Mouse (Mus musculus) lung, embryonic 15.5 days (tissue): ENCODE data around the gene Epor. TPM values are rescaled to one million over a fixed set of nuclear protein-coding genes. Genes with fewer than 3 reads are reported as not detected.

Experiments used
- ATAC-seq: fragments of 200-750 bp; cut with Nextera tagmentation; 2 replicates; pipeline ENCODE4 v1.8.0; 2017; ENCODE audit warnings: moderate number of reproducible peaks, borderline replicate concordance; ENCODE audit not compliant: low FRiP score, low TSS enrichment; ENCODE audit errors: extremely low read depth
- H3K27ac ChIP-seq: fragments of 300-500 bp; sonication (generic); 2 replicates; pipeline ENCODE4 v1.5.1; 2015; ENCODE audit warnings: moderate library complexity, mild to moderate bottlenecking, inconsistent platforms
- H3K27me3 ChIP-seq: fragments of 300-500 bp; sonication (generic); 2 replicates; pipeline ENCODE4 v1.6.1; 2015; ENCODE audit warnings: inconsistent platforms
- H3K36me3 ChIP-seq: fragments of 300-500 bp; sonication (generic); 2 replicates; pipeline ENCODE4 v1.6.1; 2015; ENCODE audit warnings: inconsistent platforms
- H3K4me1 ChIP-seq: fragments of 300-500 bp; sonication (generic); 2 replicates; pipeline ENCODE4 v1.6.1; 2015; ENCODE audit warnings: inconsistent platforms
- H3K4me2 ChIP-seq: fragments of 300-500 bp; sonication (generic); 2 replicates; pipeline ENCODE4 v1.6.1; 2015; ENCODE audit warnings: inconsistent platforms, mild to moderate bottlenecking, moderate library complexity
- H3K4me3 ChIP-seq: fragments of 300-500 bp; sonication (generic); 2 replicates; pipeline ENCODE4 v1.5.1; 2015; ENCODE audit warnings: mild to moderate bottlenecking, inconsistent platforms
- H3K9ac ChIP-seq: fragments of 300-500 bp; sonication (generic); 2 replicates; pipeline ENCODE4 v1.6.1; 2015; ENCODE audit warnings: inconsistent platforms
- H3K9me3 ChIP-seq: fragments of 300-500 bp; sonication (generic); 2 replicates; pipeline ENCODE4 v1.6.1; 2016; ENCODE audit warnings: inconsistent platforms
- WGBS: fragments of 180-500 bp; shearing (Covaris S2); methylation state at CpG from one replicate; pipeline ENCODE4 v1.1.7; 2015; 5-methylcytosine and 5-hydroxymethylcytosine counted together
- polyA plus RNA-seq: library from polyadenylated mRNA; unstranded; fragments of >200 nt; fragmentation: Nextera tagmentation; extraction: Ambion mirVana; gene quantifications from 2 replicates; pipeline ENCODE4 v1.2.1, GENCODE M21; 2015

Gene Epor
- polyA plus RNA-seq, 1 experiment from 2014 or later, result 6.8 TPM

DNA sequence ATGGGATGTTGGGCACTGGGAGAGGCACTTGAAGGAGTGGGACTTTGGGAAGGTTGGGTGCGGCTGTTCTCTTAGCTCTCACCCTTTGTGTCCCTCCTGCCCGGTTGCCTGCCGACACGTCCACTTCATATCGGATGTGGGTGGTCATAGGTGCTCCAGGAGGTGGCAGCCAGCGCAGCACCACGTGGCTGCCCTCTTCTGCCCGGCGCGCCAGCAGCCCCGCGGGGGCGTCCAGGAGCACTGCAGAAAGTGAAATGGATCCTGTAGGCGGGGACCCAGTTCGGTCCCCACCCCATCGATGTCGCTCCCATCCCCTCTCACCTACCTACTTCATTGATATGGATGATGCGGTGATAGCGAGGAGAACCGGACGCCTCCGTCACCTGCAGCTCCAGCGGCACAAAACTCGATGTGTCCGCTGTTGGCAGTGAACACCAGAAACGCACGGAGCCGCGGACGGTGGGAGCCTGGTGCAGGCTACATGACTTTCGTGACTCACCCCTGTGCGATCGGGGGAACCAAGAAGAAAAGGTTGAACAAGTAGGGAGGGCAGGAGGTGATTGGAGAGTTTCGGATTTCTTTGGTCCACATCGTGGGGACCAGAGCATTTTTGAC is 1.8 kb downstream of the Epor start:
- WGBS, result 1% methylated on average over 35 of the region's 35 CpGs
- no peak for ATAC-seq
- H3K9ac ChIP-seq, result peak overlapping the region; percentile 43; the same call in 1 of the 2 replicates
- peak overlapping the region; percentile 47 for H3K4me3 ChIP-seq
- no peaks in the 10 kb centered on the region for H3K9me3 ChIP-seq
- no peaks in the 10 kb centered on the region for H3K36me3 ChIP-seq
- peaks cover 35% of the 10 kb centered on the region for H3K27me3 ChIP-seq
- peaks cover 38% of the 10 kb centered on the region for H3K4me1 ChIP-seq
- no peak overlapping the region for H3K27ac ChIP-seq
- peak overlapping the region; percentile 84 for H3K4me2 ChIP-seq

DNA sequence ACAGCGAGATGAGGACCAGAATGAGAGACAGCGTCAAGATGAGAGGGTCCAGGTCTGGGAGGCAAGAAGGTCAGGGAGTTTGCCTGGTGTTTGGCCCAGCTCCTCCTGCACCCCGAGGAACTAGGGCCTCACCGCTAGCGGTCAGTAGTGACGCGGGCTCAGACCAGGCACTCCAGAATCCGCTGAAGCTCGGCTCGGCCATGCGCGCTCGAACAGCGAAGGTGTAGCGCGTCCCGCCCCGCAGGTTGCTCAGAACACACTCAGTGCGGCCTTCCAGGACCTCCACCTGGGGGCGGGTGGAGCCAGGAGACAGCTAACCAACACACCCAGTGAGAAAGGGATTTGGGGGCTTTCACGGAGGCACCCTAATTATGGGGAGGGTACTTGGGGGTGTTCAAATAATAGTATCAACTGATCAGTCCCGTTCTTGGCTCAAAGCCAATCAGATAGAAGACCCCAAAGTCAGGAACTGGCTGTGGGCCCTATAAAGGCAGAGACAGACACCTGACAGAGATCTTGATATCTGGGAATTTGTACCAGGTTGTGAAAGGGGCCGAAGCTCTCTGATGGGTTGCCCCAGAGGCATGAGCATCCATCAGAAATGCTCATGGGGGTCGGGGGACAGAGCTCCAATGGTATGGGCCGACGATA is 2.6 kb downstream of the Epor start:
- H3K36me3 ChIP-seq, result no peaks in the 10 kb centered on the region
- peaks cover 35% of the 10 kb centered on the region for H3K27me3 ChIP-seq
- peaks cover 42% of the 10 kb centered on the region for H3K4me1 ChIP-seq
- peak overlapping the region; percentile 43; the same call in 1 of the 2 replicates for H3K9ac ChIP-seq
- H3K4me2 ChIP-seq, result peak overlapping the region; percentile 84
- 0 out of 2 replicates have a peak overlapping the region, but pooled peaks have one; percentile 12 for H3K27ac ChIP-seq
- H3K4me3 ChIP-seq, result peak overlapping the region; percentile 47; the same call in 1 of the 2 replicates
- ATAC-seq, result no peak
- no peaks in the 10 kb centered on the region for H3K9me3 ChIP-seq
- 14% methylated on average over 26 of the region's 26 CpGs for WGBS

GRCm38 (mm10) chr9:21960135-21960534 is 3.2 kb downstream of the Epor start:
- no peak overlapping the region for H3K9ac ChIP-seq
- WGBS, result 43% methylated on average over 9 of the region's 9 CpGs
- no peak for ATAC-seq

DNA sequence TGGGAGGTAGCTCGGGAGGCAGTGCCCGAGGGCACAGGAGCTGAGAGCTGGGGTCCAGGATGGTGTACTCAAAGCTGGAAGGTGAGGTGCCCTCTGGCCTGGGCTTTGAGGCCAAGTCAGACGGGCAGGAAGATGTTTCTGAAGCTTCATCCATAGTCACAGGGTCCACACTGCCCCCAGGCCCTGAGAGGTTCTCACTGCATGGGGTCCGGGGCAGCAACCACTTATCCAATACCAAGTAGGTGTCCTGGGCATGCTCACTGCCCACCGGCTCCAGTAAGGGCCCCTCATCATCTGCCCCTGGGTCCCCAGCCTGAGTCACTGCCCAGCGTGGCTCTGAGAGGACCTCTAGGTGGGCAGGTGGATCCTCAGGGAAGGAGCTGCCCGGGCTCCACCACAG is 4.1 kb downstream of the Epor start:
- 76% methylated on average over 7 of the region's 7 CpGs for WGBS
- Histone ChIP-seq H3K4me3 (no peak overlapping the region), H3K27ac (no peak overlapping the region), H3K9ac (no peak overlapping the region), H3K36me3 (no peaks in the 10 kb centered on the region), H3K9me3 (no peaks in the 10 kb centered on the region), H3K27me3 (peaks cover 35% of the 10 kb centered on the region), H3K4me1 (peaks cover 46% of the 10 kb centered on the region), H3K4me2 (no peak overlapping the region)
- no peak for ATAC-seq

More at GRCm38 (mm10) chr9:21960135-21960534, 3.2 kb downstream of the Epor start:
- Histone ChIP-seq H3K27me3 (peaks cover 35% of the 10 kb centered on the region), H3K4me2 (peak overlapping the region; percentile 84), H3K9me3 (no peaks in the 10 kb centered on the region), H3K27ac (0 out of 2 replicates have a peak overlapping the region, but pooled peaks have one; percentile 12), H3K36me3 (no peaks in the 10 kb centered on the region), H3K4me3 (no peak overlapping the region), H3K4me1 (peaks cover 42% of the 10 kb centered on the region)

- WGBS, result 76% methylated on average over 5 of the region's 5 CpGs
- ATAC-seq, result no peak
- H3K4me2 ChIP-seq, result no peak overlapping the region
- peaks cover 35% of the 10 kb centered on the region for H3K27me3 ChIP-seq
- H3K4me3 ChIP-seq, result no peak overlapping the region
- no peak overlapping the region for H3K9ac ChIP-seq
- peaks cover 43% of the 10 kb centered on the region for H3K4me1 ChIP-seq
- no peak overlapping the region for H3K27ac ChIP-seq
- no peaks in the 10 kb centered on the region for H3K9me3 ChIP-seq
- no peaks in the 10 kb centered on the region for H3K36me3 ChIP-seq
Measured at GRCm38 (mm10) chr9:21958372-21958771, 4.9 kb downstream of the Epor start.

DNA sequence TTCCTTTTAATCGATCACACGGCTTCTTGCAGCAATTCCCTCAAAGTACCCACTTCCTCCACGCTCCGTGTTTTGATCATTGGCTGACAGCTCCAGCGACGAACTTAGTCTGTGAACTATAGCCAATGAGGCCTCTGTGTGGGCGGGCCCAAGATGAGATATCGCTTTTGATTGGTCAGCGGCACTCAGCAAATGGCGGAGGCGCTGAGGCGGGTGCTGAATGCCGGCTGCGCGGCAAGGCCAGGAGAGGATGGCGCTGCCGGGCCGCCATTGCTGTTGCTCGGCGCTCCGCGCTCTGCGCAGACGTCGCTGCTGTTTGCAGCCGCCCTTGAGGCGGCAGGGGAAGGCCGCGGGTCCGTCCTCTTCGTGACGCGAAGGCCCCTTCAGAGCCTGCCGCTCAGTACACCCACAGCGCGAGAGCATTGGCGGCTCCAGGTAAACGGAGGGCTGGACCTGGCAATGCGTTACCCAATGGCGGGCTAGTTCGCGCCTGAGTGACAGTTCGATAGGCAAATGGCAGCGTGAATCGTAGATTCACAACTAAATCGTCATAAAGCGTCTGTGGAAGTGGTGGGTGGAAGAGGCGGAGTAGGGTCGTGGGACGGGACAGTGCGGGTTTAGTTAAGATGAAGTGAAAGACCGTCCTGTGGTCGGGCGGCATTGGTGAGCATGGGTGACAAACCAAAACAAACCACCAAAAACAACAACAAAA is 7.6 kb downstream of the Epor start, which contains the start of gene Swsap1:
Swsap1 (plus strand) TSS at position 186 of the 712 bp plus-strand sequence.
- Histone ChIP-seq H3K27me3 (peaks cover 9% of the 10 kb centered on the region), H3K4me1 (peaks cover 17% of the 10 kb centered on the region), H3K4me2 (peak within 1 kb of the TSS; percentile 76), H3K4me3 (peak within 1 kb of the TSS; percentile 73), H3K9ac (peak within 1 kb of the TSS; percentile 78), H3K9me3 (no peaks in the 10 kb centered on the region), H3K27ac (peak within 1 kb of the TSS; percentile 95), H3K36me3 (no peaks in the 10 kb centered on the region)
- peak; percentile 98 for ATAC-seq
- 2% methylated on average over 53 of the region's 54 CpGs for WGBS

DNA sequence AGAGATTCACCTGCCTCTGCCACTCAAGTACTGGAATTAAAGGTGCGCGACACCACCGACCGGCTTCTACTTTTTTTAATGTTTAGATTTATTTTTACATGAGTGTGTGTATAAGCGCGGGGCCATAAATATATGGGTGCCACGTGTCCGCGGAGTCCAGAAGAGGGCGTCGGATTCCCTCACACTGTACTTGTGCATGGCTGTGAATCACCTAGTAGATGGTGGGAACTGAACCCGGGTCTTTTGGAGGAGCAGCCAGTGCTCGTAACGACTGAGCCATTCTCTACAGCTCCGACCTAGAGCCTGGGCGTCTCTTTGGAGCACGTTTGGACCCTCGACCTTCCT is 8.1 kb downstream of the Epor start:
- H3K9ac ChIP-seq, result peak overlapping the region; percentile 78
- peak overlapping the region; percentile 95; the same call in 1 of the 2 replicates for H3K27ac ChIP-seq
- peaks cover 12% of the 10 kb centered on the region for H3K4me1 ChIP-seq
- H3K4me3 ChIP-seq, result peak overlapping the region; percentile 73
- peak; percentile 62 for ATAC-seq
- H3K27me3 ChIP-seq, result peaks cover 4% of the 10 kb centered on the region; the same call in 1 of the 2 replicates
- H3K36me3 ChIP-seq, result no peaks in the 10 kb centered on the region
- 1% methylated on average over 18 of the region's 18 CpGs for WGBS
- H3K4me2 ChIP-seq, result peak overlapping the region; percentile 76
- H3K9me3 ChIP-seq, result no peaks in the 10 kb centered on the region

DNA sequence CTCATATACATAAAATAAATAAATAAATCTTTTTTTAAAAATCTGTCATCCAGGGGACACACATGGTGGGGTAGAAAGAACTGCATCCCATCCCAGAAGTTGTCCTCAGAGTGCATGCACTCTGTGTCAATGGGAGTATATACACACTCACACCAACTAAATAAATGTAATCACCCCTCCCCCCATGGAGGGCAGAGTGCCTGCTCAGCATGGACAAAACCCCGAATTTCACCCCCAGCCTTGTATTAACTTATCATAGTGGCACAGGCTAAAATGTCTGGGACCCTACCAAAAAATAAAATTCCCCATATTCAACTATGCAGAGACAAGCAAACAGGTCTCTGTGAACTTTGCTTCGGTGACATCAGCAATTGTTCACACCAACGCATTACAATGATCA is 8.7 kb downstream of the Epor start:
- no peaks in the 10 kb centered on the region for H3K27me3 ChIP-seq
- H3K4me3 ChIP-seq, result peak overlapping the region; percentile 73; the same call in 1 of the 2 replicates
- 76% methylated on average over 3 of the region's 3 CpGs for WGBS
- peaks cover 11% of the 10 kb centered on the region for H3K4me1 ChIP-seq
- H3K9ac ChIP-seq, result no peak overlapping the region
- no peak overlapping the region for H3K27ac ChIP-seq
- ATAC-seq, result no peak
- no peaks in the 10 kb centered on the region for H3K9me3 ChIP-seq
- H3K36me3 ChIP-seq, result no peaks in the 10 kb centered on the region
- peak overlapping the region; percentile 76 for H3K4me2 ChIP-seq

DNA sequence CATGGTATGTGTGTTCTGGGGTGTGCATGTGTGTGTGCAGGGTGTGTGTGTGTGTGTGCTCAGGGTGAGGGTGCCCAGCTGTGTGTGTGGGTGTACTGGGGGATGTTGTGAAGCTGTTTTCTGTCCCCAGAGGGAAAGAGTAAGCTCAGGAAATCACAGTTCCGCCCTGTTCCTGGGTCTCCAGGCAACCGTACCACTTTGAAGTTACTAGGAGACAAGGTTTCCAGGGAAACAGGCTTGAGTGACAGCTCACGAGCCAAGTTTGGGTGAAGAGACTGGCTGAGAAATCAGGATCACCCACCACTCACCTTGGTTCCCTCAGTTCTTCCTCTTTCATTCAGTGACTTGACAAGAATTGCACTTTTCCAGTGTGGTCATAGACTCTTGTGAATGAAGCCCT is 9.7 kb downstream of the Epor start:
- no peak overlapping the region for H3K9ac ChIP-seq
- no peak for ATAC-seq
- 2% methylated on average over 3 of the region's 3 CpGs for WGBS
- no peak overlapping the region for H3K27ac ChIP-seq
- H3K4me3 ChIP-seq, result no peak overlapping the region
- H3K4me1 ChIP-seq, result peaks cover 11% of the 10 kb centered on the region; the same call in 1 of the 2 replicates
- no peaks in the 10 kb centered on the region for H3K36me3 ChIP-seq
- peaks cover 1% of the 10 kb centered on the region; the same call in 1 of the 2 replicates for H3K27me3 ChIP-seq
- H3K4me2 ChIP-seq, result no peak overlapping the region
- no peaks in the 10 kb centered on the region for H3K9me3 ChIP-seq

GRCm38 (mm10) chr9:21951977-21952376 is 11.3 kb downstream of the Epor start:
- Histone ChIP-seq H3K27me3 (peaks cover 13% of the 10 kb centered on the region; the same call in 1 of the 2 replicates), H3K4me1 (peaks cover 14% of the 10 kb centered on the region; the same call in 1 of the 2 replicates), H3K9ac (no peak overlapping the region), H3K4me3 (no peak overlapping the region), H3K4me2 (no peak overlapping the region), H3K9me3 (no peaks in the 10 kb centered on the region), H3K27ac (no peak overlapping the region), H3K36me3 (no peaks in the 10 kb centered on the region)
- WGBS, result 79% methylated on average over 3 of the region's 3 CpGs
- no peak for ATAC-seq

DNA sequence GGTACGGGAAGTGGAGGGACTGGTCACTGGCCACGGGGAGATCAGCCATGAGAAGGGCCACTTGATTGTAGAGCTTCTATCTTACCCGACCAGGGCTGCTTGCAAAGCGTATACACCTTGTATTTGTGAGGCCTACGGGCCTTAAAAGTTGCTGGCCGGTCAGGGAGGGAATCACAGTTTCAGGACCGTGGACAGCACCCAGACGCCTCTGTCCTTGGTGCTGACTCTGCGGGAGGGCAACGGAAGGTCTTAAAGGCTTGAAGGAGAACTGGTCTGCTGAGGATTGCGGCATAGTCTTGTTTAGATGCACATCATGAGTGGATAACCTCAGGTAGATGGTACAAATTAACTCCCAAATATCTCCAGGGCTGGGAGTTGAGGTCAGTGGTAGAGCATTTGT is 13.0 kb downstream of the Epor start:
- 16% methylated on average over 11 of the region's 11 CpGs for WGBS
- Histone ChIP-seq H3K27me3 (peaks cover 13% of the 10 kb centered on the region; the same call in 1 of the 2 replicates), H3K27ac (no peak overlapping the region), H3K36me3 (no peaks in the 10 kb centered on the region), H3K4me2 (no peak overlapping the region), H3K4me1 (0 out of 2 replicates have a peak, but pooled peaks cover 7% of the 10 kb centered on the region), H3K4me3 (no peak overlapping the region), H3K9me3 (no peaks in the 10 kb centered on the region), H3K9ac (no peak overlapping the region)
- ATAC-seq, result no peak
